ENCODE assay signal across 14 mouse cellular contexts in the genomic region with DNA sequence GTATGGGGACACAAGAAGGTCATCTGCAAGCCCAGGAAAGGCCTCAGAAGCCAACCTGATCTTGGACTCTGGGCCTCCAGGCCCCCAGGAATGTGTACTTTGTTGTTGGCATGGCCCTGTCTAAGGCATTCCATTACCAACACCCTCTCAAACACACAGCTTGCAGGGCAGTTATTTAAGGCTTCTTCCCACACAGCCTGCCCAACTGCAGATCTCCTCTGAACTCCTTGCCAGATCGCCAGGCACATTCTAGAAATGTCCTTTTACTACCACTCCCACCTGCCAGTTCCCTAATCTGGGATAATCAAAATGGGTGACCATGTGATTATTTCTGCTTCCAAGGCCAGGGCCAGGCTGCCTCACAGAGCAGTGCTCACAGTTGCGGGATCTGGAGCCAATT.
DNase-seq lines count a peak whose midpoint lies in the region; ATAC-seq and TF ChIP-seq lines count a peak whose summit lies in the region.
"Had no signal": no experiment of that assay in that cellular context is flagged by ENCODE, and none has a peak within 500 bp of the region (broad histone marks: within the 10 kb centered on the region; RNA-seq: fewer than 3 reads in every experiment).

No protein-coding gene starts in this region.

- H3K4me1 ChIP-seq in heart, adult 2 months (ENCODE audit: control insufficient read depth, insufficient read depth, low read length), result peaks cover 4% of the 10 kb centered on the region; the same call in 1 of the 2 replicates
- peaks cover 8% of the 10 kb centered on the region; the same call in 1 of the 2 replicates for H3K4me1 ChIP-seq in brown adipose tissue, adult 24 weeks (ENCODE audit: control insufficient read depth, insufficient read depth, insufficient read length, low read length)
- H3K4me1 ChIP-seq in hindbrain, postnatal 0 days (ENCODE audit: insufficient read depth, low read length), result peaks cover 17% of the 10 kb centered on the region; the same call in 1 of the 2 replicates

- H3K27me3 ChIP-seq in heart, adult 2 months (ENCODE audit: control insufficient read depth, insufficient read depth, low read length), result no peaks in the 10 kb centered on the region
- H3K27me3 ChIP-seq in hindbrain, postnatal 0 days (ENCODE audit: insufficient read depth, low read length), result no peaks in the 10 kb centered on the region
- H3K27me3 ChIP-seq: hindbrain, embryonic 15.5 days; neural tube, embryonic 12.5 days; Patski had no signal

- no peaks in the 10 kb centered on the region for H3K79me2 ChIP-seq in heart, adult 2 months (replicated peaks; ENCODE audit: control insufficient read depth, insufficient read depth, low read length)

- no peak overlapping the region for H3K4me2 ChIP-seq in hindbrain, postnatal 0 days (ENCODE audit: low read depth, low read length)
- H3K4me2 ChIP-seq: hindbrain, embryonic 15.5 days; neural tube, embryonic 12.5 days had no signal

- H3K36me3 ChIP-seq in heart, adult 2 months (ENCODE audit: control insufficient read depth, insufficient read depth, low read length), result no peaks in the 10 kb centered on the region
- no peaks in the 10 kb centered on the region for H3K36me3 ChIP-seq in hindbrain, postnatal 0 days (ENCODE audit: insufficient read depth, low read length)
- H3K36me3 ChIP-seq: hindbrain, embryonic 15.5 days; neural tube, embryonic 12.5 days had no signal

- TF ChIP-seq POLR2A in heart, adult 2 months (IDR thresholded peaks at IDR 0.05; ENCODE audit: insufficient read depth, low read depth, low read length), result no peak

- TF ChIP-seq CTCF in heart, adult 2 months (IDR thresholded peaks at IDR 0.05), result no peak
- TF ChIP-seq CTCF in hindbrain, postnatal 0 days (IDR thresholded peaks at IDR 0.05; ENCODE audit: low read depth), result no peak

- 0 out of 2 replicates have a peak, but pooled peaks have one; percentile 16 for TF ChIP-seq EP300 in heart, adult 2 months (IDR thresholded peaks at IDR 0.05; ENCODE audit: insufficient read depth, low read depth, low read length)

- H3K9ac ChIP-seq in heart, adult 2 months (ENCODE audit: low read depth, low read length), result no peak overlapping the region
- no peak overlapping the region for H3K9ac ChIP-seq in hindbrain, postnatal 0 days (replicated peaks; ENCODE audit: low read length)
- H3K9ac ChIP-seq: hindbrain, embryonic 15.5 days; neural tube, embryonic 12.5 days had no signal

- WGBS in heart, adult 2 months, result 60% methylated on average over 2 of the region's 2 CpGs
- 58% methylated on average over 2 of the region's 2 CpGs for WGBS in hindbrain, postnatal 0 days

- no peak for ATAC-seq in hindbrain, postnatal 0 days
- ATAC-seq: Patski had no signal

- H3K27ac ChIP-seq in heart, adult 2 months, result peak overlapping the region; percentile 78
- H3K27ac ChIP-seq in brown adipose tissue, adult 24 weeks (replicated peaks; ENCODE audit: low read depth, low read length), result peak overlapping the region; percentile 92
- H3K27ac ChIP-seq in hindbrain, postnatal 0 days, result peak overlapping the region; percentile 2; the same call in 1 of the 2 replicates
- H3K27ac ChIP-seq: hindbrain, embryonic 15.5 days; kidney, postnatal 0 days; neural tube, embryonic 12.5 days had no signal

- no peak overlapping the region for H3K4me3 ChIP-seq in heart, adult 2 months
- no peak overlapping the region for H3K4me3 ChIP-seq in brown adipose tissue, adult 24 weeks (ENCODE audit: insufficient read depth, low read depth, low read length)
- H3K4me3 ChIP-seq in hindbrain, postnatal 0 days (ENCODE audit: low read length), result no peak overlapping the region
- H3K4me3 ChIP-seq: hindbrain, embryonic 15.5 days; neural tube, embryonic 12.5 days had no signal

- peak in 1 of 2 experiments; percentile 37 for DNase-seq in heart, adult 2 months
- no peak for DNase-seq in heart, adult 9 months (ENCODE audit: low spot score in 2 of 2)
- peak; percentile 21 for DNase-seq in kidney, adult 9 months
- no peak for DNase-seq in kidney, adult 11 months
- DNase-seq in hindbrain, postnatal 0 days (ENCODE audit: low spot score), result no peak
- no peak for DNase-seq in spleen, adult 12 weeks (ENCODE audit: low spot score)
- DNase-seq in right cerebral cortex, postnatal 14 days, result no peak
- DNase-seq: midbrain, embryonic 14.5 days; thymus, adult 18-20 months had no signal

- intact Hi-C loops in heart, adult 2 months (cut with DNase I), result no loop called here

- H3K9me3 ChIP-seq in hindbrain, postnatal 0 days (ENCODE audit: low read length), result no peaks in the 10 kb centered on the region
- H3K9me3 ChIP-seq: hindbrain, embryonic 15.5 days; neural tube, embryonic 12.5 days had no signal

Comparison
In these comparisons a context has a peak if more than half of its experiments do, and no peak if none do; other contexts are left out.
1. H3K27ac ChIP-seq: peak in every context shown above with its lines; median percentile 92 in brown adipose tissue, adult 24 weeks; 78 in heart, adult 2 months; 2 in hindbrain, postnatal 0 days.